Mouse (Mus musculus) erythroblast, embryonic 14.5 days (primary cell): ENCODE results near the gene Olfr874.
"Not testable (repeated sequence)": the region's sequence is repeated elsewhere in the genome, so short reads cannot be mapped to it uniquely, and the experiment has no call there.

Experiments used
- GATA1 ChIP-seq: IDR thresholded peaks from 2 replicates; pipeline ENCODE4 v1.6.1; 2012; ENCODE audit warnings: low read length, inconsistent platforms, mixed read lengths
- TAL1 ChIP-seq: IDR thresholded peaks from 3 replicates; pipeline ENCODE4 v1.6.1; 2012; ENCODE audit warnings: low read length, inconsistent platforms, mixed read lengths

- TF ChIP-seq GATA1, TAL1: not testable (repeated sequence)
Measured at GRCm38 (mm10) chr9:37783394-37784387, 38.8 kb downstream of the Olfr874 start.
